Mouse (Mus musculus) CH12.LX (cell line): ENCODE measurements around the gene Tyk2. TPM values are rescaled to one million over a fixed set of nuclear protein-coding genes. Genes with fewer than 3 reads are reported as not detected.

Source experiments
- DNase-seq: peaks from one replicate; pipeline ENCODE4 v3.0.0-alpha.2; 2013; ENCODE audit errors: extremely low read depth
- H3K27ac ChIP-seq: 2 replicates; pipeline ENCODE4 v1.5.1; 2012; ENCODE audit warnings: low read depth, mild to moderate bottlenecking, control low read depth, moderate library complexity; ENCODE audit not compliant: insufficient read depth
- H3K27me3 ChIP-seq: replicated peaks from 2 replicates; pipeline ENCODE3; 2012; ENCODE audit warnings: inconsistent platforms
- H3K36me3 ChIP-seq, 2 experiments: replicated peaks in 1 of 2; 2 replicates each; pipeline versions ENCODE3 to v1.6.1; 2012; ENCODE audit warnings: inconsistent platforms in 1 of 2, low read length in 1 of 2, mild to moderate bottlenecking in 1 of 2, mixed read lengths in 1 of 2, moderate library complexity in 1 of 2; ENCODE audit not compliant: control insufficient read depth in 1 of 2, insufficient read depth in 1 of 2
- H3K4me1 ChIP-seq, 2 experiments: 2 replicates each; pipeline ENCODE4 v1.6.1; 2012; ENCODE audit warnings: inconsistent platforms in 1 of 2, moderate library complexity in 1 of 2; ENCODE audit not compliant: insufficient read depth in 2 of 2, control insufficient read depth in 1 of 2
- H3K4me2 ChIP-seq: 2 replicates; pipeline ENCODE4 v1.6.1; 2012; ENCODE audit warnings: low read depth, mild to moderate bottlenecking, control low read depth; ENCODE audit not compliant: poor library complexity, insufficient read depth, severe bottlenecking
- H3K4me3 ChIP-seq, 3 experiments: fragments of 150-350 bp in 1 of 3; sonication (generic) in 1 of 3; replicated peaks in 1 of 3; 2 replicates each; pipeline versions ENCODE3 to v1.5.1; 2011 to 2012; ENCODE audit warnings: low read depth in 2 of 3, low read length in 2 of 3, mild to moderate bottlenecking in 2 of 3, moderate library complexity in 2 of 3, control low read depth in 1 of 3, improper control_type of control experiment in 1 of 3, inconsistent platforms in 1 of 3, mixed read lengths in 1 of 3; ENCODE audit not compliant: poor library complexity in 1 of 3
- H3K79me2 ChIP-seq: replicated peaks from 2 replicates; pipeline ENCODE4 v1.6.1; 2012; ENCODE audit warnings: mild to moderate bottlenecking, moderate library complexity; ENCODE audit not compliant: control insufficient read depth, poor library complexity, insufficient read depth, severe bottlenecking; ENCODE audit errors: extremely low read depth
- H3K9ac ChIP-seq: 2 replicates; pipeline ENCODE4 v1.6.1; 2012; ENCODE audit warnings: low read depth, mild to moderate bottlenecking, control low read depth, moderate library complexity; ENCODE audit not compliant: insufficient read depth
- H3K9me3 ChIP-seq: replicated peaks from 2 replicates; pipeline ENCODE3; 2012; ENCODE audit warnings: low read length, inconsistent platforms, mixed read lengths
- BHLHE40 ChIP-seq: IDR thresholded peaks from 2 replicates; pipeline ENCODE4 v1.6.1; 2011; ENCODE audit warnings: mild to moderate bottlenecking, low read depth, low read length, improper control_type of control experiment
- CHD1 ChIP-seq: IDR thresholded peaks from 2 replicates; pipeline ENCODE4 v1.6.1; 2012; ENCODE audit warnings: low read depth, low read length, improper control_type of control experiment, inconsistent platforms
- CTCF ChIP-seq, 2 experiments: IDR thresholded peaks in 1 of 2; conservative IDR thresholded peaks in 1 of 2; 2 replicates each; pipeline ENCODE4 v1.5.1; 2011 to 2012; ENCODE audit warnings: low read depth in 2 of 2, low read length in 2 of 2, improper control_type of control experiment in 1 of 2, inconsistent platforms in 1 of 2, mild to moderate bottlenecking in 1 of 2, moderate library complexity in 1 of 2
- E2F4 ChIP-seq: IDR thresholded peaks from 2 replicates; pipeline ENCODE4 v1.6.1; 2011; ENCODE audit warnings: low read depth, low read length, improper control_type of control experiment; ENCODE audit not compliant: insufficient replicate concordance
- ELF1 ChIP-seq: IDR thresholded peaks from 2 replicates; pipeline ENCODE4 v1.6.1; 2014; ENCODE audit warnings: low read depth, mild to moderate bottlenecking, inconsistent platforms, low read length, improper control_type of control experiment
- EP300 ChIP-seq: IDR thresholded peaks from 2 replicates; pipeline ENCODE4 v1.6.1; 2011; ENCODE audit warnings: low read length, improper control_type of control experiment
- ETS1 ChIP-seq: conservative IDR thresholded peaks from 2 replicates; pipeline ENCODE4 v1.6.1; 2012; ENCODE audit warnings: low read depth, mild to moderate bottlenecking, inconsistent platforms, low read length, improper control_type of control experiment, moderate library complexity
- GABPA ChIP-seq: IDR thresholded peaks from 2 replicates; pipeline ENCODE4 v1.6.1; 2012; ENCODE audit warnings: low read depth, low read length, improper control_type of control experiment, inconsistent platforms; ENCODE audit not compliant: insufficient replicate concordance
- IRF4 ChIP-seq: IDR thresholded peaks from 2 replicates; pipeline ENCODE4 v1.6.1; 2014; ENCODE audit warnings: low read depth, mild to moderate bottlenecking, inconsistent platforms, low read length, improper control_type of control experiment
- JUN ChIP-seq: IDR thresholded peaks from 2 replicates; pipeline ENCODE4 v1.6.1; 2011; ENCODE audit warnings: low read depth, mild to moderate bottlenecking, low read length, improper control_type of control experiment, moderate library complexity; ENCODE audit not compliant: insufficient read depth
- JUND ChIP-seq: conservative IDR thresholded peaks from 2 replicates; pipeline ENCODE4 v1.6.1; 2011; ENCODE audit warnings: low read depth, low read length, improper control_type of control experiment
- KAT2A ChIP-seq: IDR thresholded peaks from 2 replicates; pipeline ENCODE4 v1.6.1; 2012; ENCODE audit warnings: low read length, improper control_type of control experiment, inconsistent platforms; ENCODE audit not compliant: insufficient replicate concordance
- MAFK ChIP-seq: IDR thresholded peaks from 2 replicates; pipeline ENCODE4 v1.6.1; 2011; ENCODE audit warnings: low read length, improper control_type of control experiment; ENCODE audit not compliant: insufficient replicate concordance
- MAX ChIP-seq: IDR thresholded peaks from 2 replicates; pipeline ENCODE4 v1.6.1; 2011; ENCODE audit warnings: low read length, improper control_type of control experiment
- MAZ ChIP-seq: IDR thresholded peaks from 2 replicates; pipeline ENCODE4 v1.6.1; 2012; ENCODE audit warnings: low read depth, mild to moderate bottlenecking, inconsistent platforms, low read length, improper control_type of control experiment, moderate library complexity
- MEF2A ChIP-seq: IDR thresholded peaks from 2 replicates; pipeline ENCODE4 v1.6.1; 2014; ENCODE audit warnings: low read depth, mild to moderate bottlenecking, inconsistent platforms, low read length, improper control_type of control experiment, borderline replicate concordance
- MXI1 ChIP-seq: IDR thresholded peaks from 2 replicates; pipeline ENCODE4 v1.6.1; 2011; ENCODE audit warnings: mild to moderate bottlenecking, low read depth, low read length, improper control_type of control experiment
- NELFE ChIP-seq: IDR thresholded peaks from 2 replicates; pipeline ENCODE4 v1.6.1; 2011; ENCODE audit warnings: low read depth, low read length, improper control_type of control experiment
- NRF1 ChIP-seq: IDR thresholded peaks from 2 replicates; pipeline ENCODE4 v1.6.1; 2014; ENCODE audit warnings: low read depth, mild to moderate bottlenecking, inconsistent platforms, low read length, improper control_type of control experiment, moderate library complexity
- PAX5 ChIP-seq: IDR thresholded peaks from 2 replicates; pipeline ENCODE4 v1.6.1; 2012; ENCODE audit warnings: low read length, inconsistent platforms, mixed read lengths
- POLR2A ChIP-seq: IDR thresholded peaks from 2 replicates; pipeline ENCODE4 v1.6.1; 2011; ENCODE audit warnings: low read depth, mild to moderate bottlenecking, improper control_type of control experiment, low read length
- RAD21 ChIP-seq: IDR thresholded peaks from 2 replicates; pipeline ENCODE4 v1.6.1; 2011; ENCODE audit warnings: low read depth, mild to moderate bottlenecking, low read length, improper control_type of control experiment, moderate library complexity
- SIN3A ChIP-seq: IDR thresholded peaks from 2 replicates; pipeline ENCODE4 v1.6.1; 2012; ENCODE audit warnings: low read length, improper control_type of control experiment, inconsistent platforms
- SMC3 ChIP-seq: IDR thresholded peaks from 2 replicates; pipeline ENCODE4 v1.6.1; 2011; ENCODE audit warnings: low read depth, low read length, improper control_type of control experiment
- TBP ChIP-seq: conservative IDR thresholded peaks from 2 replicates; pipeline ENCODE4 v1.6.1; 2011; ENCODE audit warnings: low read depth, low read length, improper control_type of control experiment
- TCF12 ChIP-seq: IDR thresholded peaks from 2 replicates; pipeline ENCODE4 v1.6.1; 2014; ENCODE audit warnings: low read depth, mild to moderate bottlenecking, inconsistent platforms, low read length, improper control_type of control experiment
- USF1 ChIP-seq: IDR thresholded peaks from 2 replicates; pipeline ENCODE4 v1.6.1; 2014; ENCODE audit warnings: low read depth, mild to moderate bottlenecking, inconsistent platforms, low read length, improper control_type of control experiment
- USF2 ChIP-seq: conservative IDR thresholded peaks from 2 replicates; pipeline ENCODE4 v1.6.1; 2011; ENCODE audit warnings: low read depth, low read length, improper control_type of control experiment
- ZC3H11A ChIP-seq: IDR thresholded peaks from 2 replicates; pipeline ENCODE4 v1.6.1; 2012; ENCODE audit warnings: low read depth, mild to moderate bottlenecking, inconsistent platforms, low read length, improper control_type of control experiment
- ZKSCAN1 ChIP-seq: IDR thresholded peaks from 2 replicates; pipeline ENCODE4 v1.6.1; 2012; ENCODE audit warnings: low read depth, inconsistent platforms, low read length, improper control_type of control experiment, borderline replicate concordance
- ZNF384 ChIP-seq: IDR thresholded peaks from 2 replicates; pipeline ENCODE4 v1.6.1; 2012; ENCODE audit warnings: low read depth, low read length, improper control_type of control experiment, inconsistent platforms
- dilution Hi-C: fragments of 300-500 bp; cut with MboI; formaldehyde crosslinking; loops from 2 replicates; pipeline ENCODE4 v1.14.3; 2020; ENCODE audit warnings: low sequenced_read_pairs; ENCODE audit not compliant: extremely low pct_unique_long_range_greater_than_20kb, extremely low pct_ligation_motif_present
- in situ Hi-C: fragments of 300-500 bp; cut with MboI; formaldehyde crosslinking; loops from 3 replicates; pipeline ENCODE4 v1.14.3; 2019; ENCODE audit warnings: low sequenced_read_pairs, low pct_ligation_motif_present, low pct_unique_long_range_greater_than_20kb, mixed read lengths
- polyA plus RNA-seq: library from polyadenylated mRNA; unstranded; fragments of >175 nt; gene quantifications from 2 replicates; pipeline ENCODE4 v1.2.1, GENCODE M21; 2012; ENCODE audit warnings: low read depth; ENCODE audit not compliant: insufficient read length
- total RNA-seq, 2 experiments: library from RNA; depleted of rRNA; stranded (reverse); fragments of 300-350 nt in 1 of 2; fragments of >200 nt in 1 of 2; gene quantifications; 2 replicates each; pipeline ENCODE4 v1.2.3; 2012 to 2014

The Tyk2 gene
- total and polyA plus RNA-seq, 3 experiments: 40.6 to 80.0 (median 49.6) TPM

- no peaks in the 10 kb centered on the region for H3K27me3 ChIP-seq
- no peak overlapping the region for H3K9ac ChIP-seq
- no peak overlapping the region for H3K4me3 ChIP-seq
- no peak for DNase-seq
- dilution Hi-C loops (no loop called here), in situ Hi-C loops (no loop called here)
- TF ChIP-seq SIN3A (no peak), ETS1 (no peak), ZC3H11A (no peak), NELFE (no peak), USF2 (no peak), CHD1 (no peak), IRF4 (no peak), ZNF384 (no peak), CTCF (conservative IDR thresholded peaks at IDR 0.05 in 1 of 2, IDR thresholded peaks at IDR 0.05 in 1 of 2; ENCODE audit: low read depth in 2 of 2, low read length in 2 of 2) (no peak), EP300 (no peak), BHLHE40 (no peak), NRF1 (no peak), MXI1 (no peak), MEF2A (no peak), MAZ (no peak), KAT2A (no peak), E2F4 (no peak), POLR2A (no peak), PAX5 (no peak), RAD21 (no peak)
- peaks cover 14% of the 10 kb centered on the region for H3K79me2 ChIP-seq
- H3K36me3 ChIP-seq: peaks cover 0 to under 1% of the 10 kb centered on the region in 2 experiments
- no peak overlapping the region for H3K4me2 ChIP-seq
- H3K9me3 ChIP-seq: peaks cover 4% of the 10 kb centered on the region
- H3K27ac ChIP-seq: no peak overlapping the region
- H3K4me1 ChIP-seq: peaks cover 0 to 31% of the 10 kb centered on the region in 2 experiments; a peak in 2 of 4 replicates
Measured at GRCm38 (mm10) chr9:21153331-21153730, 22.3 kb upstream of the Tyk2 start.

GRCm38 (mm10) chr9:21152715-21153114, 21.7 kb upstream of the Tyk2 start:
- no peak overlapping the region for H3K9ac ChIP-seq
- peaks cover 0 to 37% of the 10 kb centered on the region in 2 experiments; a peak in 2 of 4 replicates for H3K4me1 ChIP-seq
- peaks cover 20% of the 10 kb centered on the region for H3K79me2 ChIP-seq
- TF ChIP-seq PAX5 (no peak), USF1 (no peak), NELFE (peak; percentile 55; the same call in 1 of the 2 replicates), MAFK (no peak), EP300 (no peak), POLR2A (no peak), GABPA (no peak), E2F4 (no peak), CHD1 (no peak), RAD21 (peak; percentile 87), MXI1 (no peak; the same call in 1 of the 2 replicates), MAX (no peak), ZKSCAN1 (no peak), SIN3A (no peak), TBP (no peak), JUND (no peak), CTCF (conservative IDR thresholded peaks at IDR 0.05 in 1 of 2, IDR thresholded peaks at IDR 0.05 in 1 of 2; ENCODE audit: low read depth in 2 of 2, low read length in 2 of 2) (peak; percentile 18 to 99; a peak in 2 of 4 replicates), ELF1 (0 out of 2 replicates have a peak, but pooled peaks have one; percentile 11), MEF2A (peak; percentile 36; the same call in 1 of the 2 replicates), SMC3 (peak; percentile 84), NRF1 (no peak), TCF12 (peak; percentile 36; the same call in 1 of the 2 replicates), JUN (no peak)
- no peak for DNase-seq
- H3K9me3 ChIP-seq: peaks cover 4% of the 10 kb centered on the region
- H3K4me3 ChIP-seq: no peak overlapping the region
- H3K27ac ChIP-seq: no peak overlapping the region
- H3K4me2 ChIP-seq: no peak overlapping the region
- peaks cover 0 to 6% of the 10 kb centered on the region in 2 experiments for H3K36me3 ChIP-seq
- dilution Hi-C loops: no loop called here
- no peaks in the 10 kb centered on the region for H3K27me3 ChIP-seq
- in situ Hi-C loops: no loop called here
